Mouse (Mus musculus) embryonic facial prominence, embryonic 12.5 days (tissue): ENCODE results near the gene Map7d3. TPM values are rescaled to one million over a fixed set of nuclear protein-coding genes. Genes with fewer than 3 reads are reported as not detected.

Experiments used
- ATAC-seq: fragments of 200-750 bp; cut with Nextera tagmentation; 2 replicates; pipeline ENCODE4 v1.8.0; 2017; ENCODE audit not compliant: insufficient number of reproducible peaks, insufficient read depth, low FRiP score, low TSS enrichment
- H3K27ac ChIP-seq: fragments of 300-500 bp; sonication (generic); 2 replicates; pipeline ENCODE4 v1.5.1; 2016; ENCODE audit warnings: mild to moderate bottlenecking
- H3K27me3 ChIP-seq: fragments of 300-500 bp; sonication (generic); 2 replicates; pipeline ENCODE4 v1.6.1; 2016; ENCODE audit warnings: mild to moderate bottlenecking, moderate library complexity
- H3K36me3 ChIP-seq: fragments of 300-500 bp; sonication (generic); 2 replicates; pipeline ENCODE4 v1.6.1; 2016; ENCODE audit warnings: mild to moderate bottlenecking
- H3K4me1 ChIP-seq: fragments of 300-500 bp; sonication (generic); 2 replicates; pipeline ENCODE4 v1.6.1; 2016
- H3K4me2 ChIP-seq: fragments of 300-500 bp; sonication (generic); replicated peaks from 2 replicates; pipeline ENCODE4 v1.6.1; 2016; ENCODE audit warnings: mild to moderate bottlenecking, moderate library complexity
- H3K4me3 ChIP-seq: fragments of 300-500 bp; sonication (generic); 2 replicates; pipeline ENCODE4 v1.5.1; 2016; ENCODE audit warnings: mild to moderate bottlenecking
- H3K9ac ChIP-seq: fragments of 300-500 bp; sonication (generic); 2 replicates; pipeline ENCODE4 v1.6.1; 2016; ENCODE audit warnings: mild to moderate bottlenecking, moderate library complexity
- H3K9me3 ChIP-seq: fragments of 300-500 bp; sonication (generic); 2 replicates; pipeline ENCODE4 v1.6.1; 2016; ENCODE audit warnings: mild to moderate bottlenecking, moderate library complexity
- WGBS: fragments of 180-500 bp; shearing (Covaris S2); methylation state at CpG from one replicate; pipeline ENCODE4 v1.1.7; 2016; 5-methylcytosine and 5-hydroxymethylcytosine counted together
- polyA plus RNA-seq: library from polyadenylated mRNA; unstranded; fragments of >200 nt; fragmentation: Nextera tagmentation; extraction: Ambion mirVana; gene quantifications from 2 replicates; pipeline ENCODE4 v1.2.1, GENCODE M21; 2016

The Map7d3 gene
- polyA plus RNA-seq, 1 experiment from 2014 or later, result 3.4 TPM

GRCm38 (mm10) chrX:56769838-56770237 lies 52.3 kb downstream of the Map7d3 start:
- H3K27ac ChIP-seq, result no peak overlapping the region
- no peak overlapping the region for H3K4me2 ChIP-seq
- H3K4me1 ChIP-seq, result no peaks in the 10 kb centered on the region
- no peak overlapping the region for H3K9ac ChIP-seq
- ATAC-seq, result no peak
- H3K36me3 ChIP-seq, result no peaks in the 10 kb centered on the region
- no peaks in the 10 kb centered on the region for H3K9me3 ChIP-seq
- H3K27me3 ChIP-seq, result no peaks in the 10 kb centered on the region
- no peak overlapping the region for H3K4me3 ChIP-seq

- Histone ChIP-seq H3K27me3 (no peaks in the 10 kb centered on the region), H3K9ac (no peak overlapping the region), H3K9me3 (no peaks in the 10 kb centered on the region), H3K36me3 (no peaks in the 10 kb centered on the region), H3K4me1 (no peaks in the 10 kb centered on the region), H3K4me3 (no peak overlapping the region), H3K4me2 (no peak overlapping the region), H3K27ac (no peak overlapping the region)
- 83% methylated on average over 3 of the region's 3 CpGs for WGBS
- no peak for ATAC-seq
Observed at GRCm38 (mm10) chrX:56760257-56760760, 61.8 kb downstream of the Map7d3 start.

GRCm38 (mm10) chrX:56756352-56756751 lies 65.8 kb downstream of the Map7d3 start:
- 82% methylated on average over 7 of the region's 7 CpGs for WGBS
- no peak for ATAC-seq
- Histone ChIP-seq H3K4me1 (no peaks in the 10 kb centered on the region), H3K27ac (no peak overlapping the region), H3K9me3 (no peaks in the 10 kb centered on the region), H3K4me2 (no peak overlapping the region), H3K36me3 (no peaks in the 10 kb centered on the region), H3K9ac (no peak overlapping the region), H3K4me3 (no peak overlapping the region), H3K27me3 (no peaks in the 10 kb centered on the region)

DNA sequence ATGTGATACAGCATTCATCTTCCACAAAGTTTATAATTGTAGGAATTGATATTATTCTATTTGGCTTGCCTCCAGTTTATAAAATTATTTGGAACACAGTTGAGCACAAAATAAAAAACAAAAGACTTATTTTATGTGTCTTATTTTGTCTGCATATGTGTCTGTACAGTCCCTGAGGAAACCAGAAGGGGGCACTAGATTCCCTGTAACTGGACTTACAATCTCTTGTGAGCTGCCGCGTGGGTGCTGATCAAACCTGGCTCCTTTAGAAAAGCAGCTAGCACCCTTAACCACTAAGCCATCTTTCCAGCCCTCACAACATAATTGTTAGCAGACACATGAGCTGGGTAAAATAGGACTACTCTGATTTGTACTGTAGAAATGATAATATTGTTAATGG lies 66.5 kb downstream of the Map7d3 start:
- Histone ChIP-seq H3K27ac (no peak overlapping the region), H3K4me1 (no peaks in the 10 kb centered on the region), H3K9ac (no peak overlapping the region), H3K27me3 (no peaks in the 10 kb centered on the region), H3K4me2 (no peak overlapping the region), H3K36me3 (no peaks in the 10 kb centered on the region), H3K4me3 (no peak overlapping the region), H3K9me3 (no peaks in the 10 kb centered on the region)
- ATAC-seq, result no peak
- WGBS, result 32% methylated on average over 2 of the region's 2 CpGs

DNA sequence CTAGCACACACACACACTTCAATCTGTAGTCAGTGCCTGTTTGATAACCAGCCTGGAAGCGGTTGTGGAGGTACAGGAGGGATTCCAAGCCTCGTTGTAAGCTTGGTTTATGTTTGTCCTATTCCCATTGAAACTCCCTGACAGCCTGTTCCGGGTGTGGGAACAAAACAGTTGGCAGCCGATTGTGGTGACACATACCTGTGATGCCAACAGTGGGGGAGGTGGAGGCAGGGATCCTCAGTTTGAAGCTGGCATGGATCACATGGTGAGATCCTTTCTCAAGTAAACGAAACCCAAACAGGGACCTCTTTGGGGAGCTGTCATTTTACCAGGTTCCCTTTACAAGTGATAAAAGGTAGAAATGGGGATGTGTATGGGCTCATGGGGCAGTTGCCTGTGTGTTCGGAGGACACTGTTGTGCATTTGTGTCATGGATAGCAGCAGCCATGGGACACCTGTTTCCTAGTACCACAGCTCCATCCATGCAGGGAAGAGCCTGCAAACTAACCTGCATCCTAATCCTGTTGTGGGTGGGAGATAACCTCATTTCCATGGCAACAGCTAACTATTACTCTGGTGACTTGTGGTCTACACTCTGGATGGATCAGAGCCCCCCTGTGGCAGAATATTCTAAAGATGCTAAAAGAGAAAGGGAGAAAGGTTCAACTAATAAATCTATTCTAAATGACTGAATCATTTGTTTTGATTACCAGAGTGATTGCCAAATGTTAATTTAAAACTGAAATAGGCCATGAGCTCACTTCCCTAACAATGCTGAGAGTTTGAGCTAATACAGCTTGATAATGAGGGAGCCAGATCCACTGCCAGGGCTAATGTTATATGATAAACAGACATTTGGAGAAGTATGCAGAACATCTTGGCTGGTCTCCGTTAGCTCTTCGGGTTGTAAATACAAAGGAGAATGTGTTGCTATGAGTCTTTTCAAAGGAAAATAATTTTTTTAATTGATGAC lies 68.5 kb downstream of the Map7d3 start:
- no peak overlapping the region for H3K27ac ChIP-seq
- no peak overlapping the region for H3K4me2 ChIP-seq
- no peaks in the 10 kb centered on the region for H3K36me3 ChIP-seq
- H3K4me3 ChIP-seq, result no peak overlapping the region
- no peaks in the 10 kb centered on the region for H3K9me3 ChIP-seq
- WGBS, result 80% methylated on average over 8 of the region's 8 CpGs
- no peaks in the 10 kb centered on the region for H3K27me3 ChIP-seq
- ATAC-seq, result no peak
- no peak overlapping the region for H3K9ac ChIP-seq
- H3K4me1 ChIP-seq, result no peaks in the 10 kb centered on the region

- H3K36me3 ChIP-seq, result no peaks in the 10 kb centered on the region
- no peak overlapping the region for H3K9ac ChIP-seq
- no peak overlapping the region for H3K4me2 ChIP-seq
- no peaks in the 10 kb centered on the region for H3K27me3 ChIP-seq
- H3K4me3 ChIP-seq, result no peak overlapping the region
- no peaks in the 10 kb centered on the region for H3K4me1 ChIP-seq
- no peak for ATAC-seq
- WGBS, result 81% methylated on average over 6 of the region's 6 CpGs
- no peaks in the 10 kb centered on the region for H3K9me3 ChIP-seq
- H3K27ac ChIP-seq, result no peak overlapping the region
Observed at GRCm38 (mm10) chrX:56752144-56752543, 70.0 kb downstream of the Map7d3 start.

GRCm38 (mm10) chrX:56751536-56751935 lies 70.6 kb downstream of the Map7d3 start:
- no peak overlapping the region for H3K4me3 ChIP-seq
- no peaks in the 10 kb centered on the region for H3K27me3 ChIP-seq
- H3K9ac ChIP-seq, result no peak overlapping the region
- H3K4me2 ChIP-seq, result no peak overlapping the region
- ATAC-seq, result no peak
- H3K36me3 ChIP-seq, result no peaks in the 10 kb centered on the region
- no peak overlapping the region for H3K27ac ChIP-seq
- H3K9me3 ChIP-seq, result no peaks in the 10 kb centered on the region
- H3K4me1 ChIP-seq, result no peaks in the 10 kb centered on the region
- WGBS, result 59% methylated on average over 4 of the region's 4 CpGs

Other genes starting within 250 kb of the Map7d3 start
- gene Mmgt1, start 224.3 kb downstream of the Map7d3 start, polyA plus RNA-seq, result 28.1 and 29.0 TPM in 2 replicates
- 17.7 and 18.0 TPM in 2 replicates for gene Slc9a6, start 212.6 kb downstream of the Map7d3 start, polyA plus RNA-seq
- gene Fhl1, start 90.5 kb downstream of the Map7d3 start, polyA plus RNA-seq, result 43.8 and 45.8 TPM in 2 replicates
- not detected in 2 replicates for gene Adgrg4, start 47.8 kb upstream of the Map7d3 start, polyA plus RNA-seq
- not detected in 2 replicates for gene Brs3, start 220.7 kb upstream of the Map7d3 start, polyA plus RNA-seq
- gene Htatsf1, start 231.3 kb upstream of the Map7d3 start, polyA plus RNA-seq, result 85.1 and 93.0 TPM in 2 replicates